Mouse (Mus musculus) kidney, postnatal 0 days (tissue): Measurements from ENCODE around the gene Zbtb20. TPM values are rescaled to one million over a fixed set of nuclear protein-coding genes. Genes with fewer than 3 reads are reported as not detected.

ENCODE experiments used
- ATAC-seq: fragments of 200-750 bp; cut with Nextera tagmentation; replicated peaks from 2 replicates; pipeline ENCODE4 v1.8.0; 2017; ENCODE audit warnings: low read depth, moderate number of reproducible peaks, moderate TSS enrichment, moderate library complexity; ENCODE audit not compliant: low FRiP score
- DNase-seq: peaks from one replicate; pipeline ENCODE4 v3.0.0-alpha.2; 2016; ENCODE audit warnings: low spot score
- H3K27ac ChIP-seq: fragments of 300-500 bp; sonication (generic); 2 replicates; pipeline ENCODE4 v1.5.1; 2014; ENCODE audit warnings: mild to moderate bottlenecking
- H3K27me3 ChIP-seq: fragments of 300-500 bp; sonication (generic); 2 replicates; pipeline ENCODE4 v1.6.1; 2014; ENCODE audit warnings: low read length, mixed read lengths; ENCODE audit not compliant: insufficient read depth
- H3K36me3 ChIP-seq: fragments of 300-500 bp; sonication (generic); 2 replicates; pipeline ENCODE4 v1.6.1; 2014; ENCODE audit warnings: low read length, mixed read lengths; ENCODE audit not compliant: insufficient read depth
- H3K4me1 ChIP-seq: fragments of 300-500 bp; sonication (generic); replicated peaks from 2 replicates; pipeline ENCODE4 v1.6.1; 2014; ENCODE audit warnings: antibody characterized with exemption, low read length, mixed read lengths; ENCODE audit not compliant: insufficient read depth
- H3K4me2 ChIP-seq: fragments of 300-500 bp; sonication (generic); 2 replicates; pipeline ENCODE4 v1.6.1; 2014; ENCODE audit warnings: mild to moderate bottlenecking, low read length, moderate library complexity, mixed read lengths
- H3K4me3 ChIP-seq: fragments of 300-500 bp; sonication (generic); replicated peaks from 2 replicates; pipeline ENCODE4 v1.5.1; 2014; ENCODE audit warnings: low read depth, low read length
- H3K9ac ChIP-seq: fragments of 300-500 bp; sonication (generic); 2 replicates; pipeline ENCODE4 v1.6.1; 2014; ENCODE audit warnings: low read depth, low read length
- H3K9me3 ChIP-seq: fragments of 300-500 bp; sonication (generic); replicated peaks from 2 replicates; pipeline ENCODE4 v1.6.1; 2016; ENCODE audit warnings: low read length, inconsistent platforms, mixed read lengths
- CTCF ChIP-seq: IDR thresholded peaks from 2 replicates; pipeline ENCODE4 v1.5.1; 2016; ENCODE audit warnings: antibody characterized with exemption, low read depth, mild to moderate bottlenecking, moderate library complexity
- WGBS: fragments of 180-500 bp; shearing (Covaris S2); extraction: QIAGEN DNeasy Blood & Tissue Kit; methylation state at CpG from one replicate; pipeline ENCODE4 v1.1.7; 2014; 5-methylcytosine and 5-hydroxymethylcytosine counted together
- polyA plus RNA-seq: library from polyadenylated mRNA; unstranded; fragments of >200 nt; fragmentation: Nextera tagmentation; extraction: Ambion mirVana; gene quantifications from 2 replicates; pipeline ENCODE4 v1.2.1, GENCODE M21; 2015

Gene Zbtb20
- polyA plus RNA-seq, 1 experiment from 2014 or later, result 36.8 TPM

- WGBS, result 65% methylated on average over 7 of the region's 7 CpGs
- Histone ChIP-seq H3K4me3 (no peak overlapping the region), H3K9me3 (no peaks in the 10 kb centered on the region), H3K27me3 (no peaks in the 10 kb centered on the region), H3K4me2 (no peak overlapping the region), H3K9ac (no peak overlapping the region), H3K27ac (no peak overlapping the region), H3K36me3 (no peaks in the 10 kb centered on the region), H3K4me1 (no peaks in the 10 kb centered on the region)
- no peak for TF ChIP-seq CTCF
- no peak for ATAC-seq
- no peak for DNase-seq
Measured at GRCm38 (mm10) chr16:43383149-43383740, 507.6 kb downstream of the Zbtb20 start.

GRCm38 (mm10) chr16:43384953-43385619, 509.4 kb downstream of the Zbtb20 start:
- Histone ChIP-seq H3K27ac (no peak overlapping the region), H3K9me3 (no peaks in the 10 kb centered on the region), H3K4me2 (no peak overlapping the region), H3K9ac (no peak overlapping the region), H3K27me3 (no peaks in the 10 kb centered on the region), H3K4me3 (no peak overlapping the region), H3K36me3 (no peaks in the 10 kb centered on the region), H3K4me1 (no peaks in the 10 kb centered on the region)
- ATAC-seq (no peak), DNase-seq (no peak)
- WGBS, result 77% methylated on average over 4 of the region's 4 CpGs
- no peak for TF ChIP-seq CTCF

- DNase-seq, result no peak
- no peaks in the 10 kb centered on the region for H3K36me3 ChIP-seq
- ATAC-seq, result no peak
Measured at GRCm38 (mm10) chr16:43385620-43386210, 510.0 kb downstream of the Zbtb20 start.

DNA sequence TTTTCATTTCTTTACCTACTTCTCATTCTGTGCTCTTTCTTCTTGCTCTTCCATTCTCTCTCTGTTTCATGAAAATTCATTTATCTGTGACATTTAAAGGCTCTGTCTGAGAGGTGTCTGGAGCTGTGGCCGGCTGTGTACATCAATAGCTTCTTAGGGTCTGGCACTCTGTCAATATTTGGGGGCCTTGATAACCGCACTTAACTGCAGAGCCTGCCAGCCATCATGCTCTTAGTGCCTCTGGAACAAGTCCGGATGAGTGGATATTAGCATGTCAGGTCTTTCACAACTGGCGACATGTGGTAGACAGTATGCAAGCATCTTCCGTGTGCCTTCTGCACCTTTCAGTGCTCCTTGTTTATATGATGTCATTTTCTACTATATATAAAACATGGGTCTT, 510.7 kb downstream of the Zbtb20 start:
- H3K4me2 ChIP-seq, result no peak overlapping the region
- H3K27me3 ChIP-seq, result no peaks in the 10 kb centered on the region
- no peak overlapping the region for H3K9ac ChIP-seq
- H3K36me3 ChIP-seq, result no peaks in the 10 kb centered on the region
- WGBS, result 89% methylated on average over 5 of the region's 5 CpGs
- H3K27ac ChIP-seq, result no peak overlapping the region
- H3K4me3 ChIP-seq, result no peak overlapping the region
- TF ChIP-seq CTCF, result no peak
- ATAC-seq (no peak), DNase-seq (no peak)
- H3K4me1 ChIP-seq, result no peaks in the 10 kb centered on the region
- no peaks in the 10 kb centered on the region for H3K9me3 ChIP-seq

More at GRCm38 (mm10) chr16:43385620-43386210, 510.0 kb downstream of the Zbtb20 start:
- Histone ChIP-seq H3K4me3 (no peak overlapping the region), H3K9ac (no peak overlapping the region), H3K27ac (no peak overlapping the region), H3K4me2 (no peak overlapping the region), H3K4me1 (no peaks in the 10 kb centered on the region), H3K9me3 (no peaks in the 10 kb centered on the region), H3K27me3 (no peaks in the 10 kb centered on the region)
- 77% methylated on average over 5 of the region's 5 CpGs for WGBS
- TF ChIP-seq CTCF, result no peak

- no peak overlapping the region for H3K4me2 ChIP-seq
- 85% methylated on average over 5 of the region's 5 CpGs for WGBS
- 0 out of 2 replicates have a peak, but pooled peaks cover 3% of the 10 kb centered on the region for H3K4me1 ChIP-seq
- H3K9me3 ChIP-seq, result no peaks in the 10 kb centered on the region
- ATAC-seq (no peak), DNase-seq (no peak)
- H3K36me3 ChIP-seq, result no peaks in the 10 kb centered on the region
- TF ChIP-seq CTCF, result no peak
- no peak overlapping the region for H3K9ac ChIP-seq
- no peak overlapping the region for H3K4me3 ChIP-seq
- H3K27ac ChIP-seq, result no peak overlapping the region
- H3K27me3 ChIP-seq, result no peaks in the 10 kb centered on the region
Measured at GRCm38 (mm10) chr16:43388389-43388788, 512.7 kb downstream of the Zbtb20 start.

DNA sequence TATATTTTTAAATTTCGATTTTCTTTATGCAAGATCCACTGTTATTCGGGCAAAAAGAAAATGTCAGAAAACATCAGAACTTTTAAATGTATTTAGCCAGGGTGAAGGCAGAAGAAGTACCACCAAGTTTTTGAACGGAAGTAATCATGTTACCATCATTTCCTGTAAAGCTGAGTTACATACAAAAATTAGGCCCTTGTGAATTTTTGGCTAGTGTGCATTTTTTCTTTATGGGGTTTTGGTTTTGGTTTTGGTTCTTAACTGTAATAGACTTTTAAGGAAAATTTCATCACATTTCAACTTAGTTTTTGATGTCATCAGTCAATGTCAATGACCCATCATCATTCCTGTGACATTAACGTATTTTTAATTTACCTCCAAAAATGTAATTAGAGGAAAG, 514.7 kb downstream of the Zbtb20 start:
- no peak overlapping the region for H3K9ac ChIP-seq
- DNase-seq (no peak), ATAC-seq (no peak)
- no peak for TF ChIP-seq CTCF
- no peak overlapping the region for H3K4me3 ChIP-seq
- H3K9me3 ChIP-seq, result no peaks in the 10 kb centered on the region
- no peak overlapping the region for H3K4me2 ChIP-seq
- H3K36me3 ChIP-seq, result no peaks in the 10 kb centered on the region
- 0 out of 2 replicates have a peak, but pooled peaks cover 3% of the 10 kb centered on the region for H3K4me1 ChIP-seq
- no peaks in the 10 kb centered on the region for H3K27me3 ChIP-seq
- H3K27ac ChIP-seq, result no peak overlapping the region
- 93% methylated on average over 4 of the region's 4 CpGs for WGBS
